Mouse (Mus musculus) forebrain, embryonic 12.5 days (tissue): ENCODE measurements around the gene Dcx. TPM values are rescaled to one million over a fixed set of nuclear protein-coding genes. Genes with fewer than 3 reads are reported as not detected.

Experiments
- ATAC-seq: fragments of 200-750 bp; cut with Nextera tagmentation; 2 replicates; pipeline ENCODE4 v1.8.0; 2017; ENCODE audit warnings: moderate TSS enrichment; ENCODE audit not compliant: low FRiP score
- H3K27ac ChIP-seq: fragments of 300-500 bp; sonication (generic); 2 replicates; pipeline ENCODE4 v1.5.1; 2016; ENCODE audit warnings: mild to moderate bottlenecking
- H3K27me3 ChIP-seq: fragments of 300-500 bp; sonication (generic); 2 replicates; pipeline ENCODE4 v1.6.1; 2016; ENCODE audit warnings: mild to moderate bottlenecking
- H3K36me3 ChIP-seq: fragments of 300-500 bp; sonication (generic); replicated peaks from 2 replicates; pipeline ENCODE4 v1.6.1; 2016; ENCODE audit warnings: mild to moderate bottlenecking
- H3K4me1 ChIP-seq: fragments of 300-500 bp; sonication (generic); 2 replicates; pipeline ENCODE4 v1.6.1; 2016
- H3K4me2 ChIP-seq: fragments of 300-500 bp; sonication (generic); 2 replicates; pipeline ENCODE4 v1.6.1; 2016; ENCODE audit warnings: mild to moderate bottlenecking, moderate library complexity
- H3K4me3 ChIP-seq: fragments of 300-500 bp; sonication (generic); replicated peaks from 2 replicates; pipeline ENCODE4 v1.5.1; 2016; ENCODE audit warnings: mild to moderate bottlenecking
- H3K9ac ChIP-seq: fragments of 300-500 bp; sonication (generic); 2 replicates; pipeline ENCODE4 v1.6.1; 2016; ENCODE audit warnings: mild to moderate bottlenecking
- H3K9me3 ChIP-seq: fragments of 300-500 bp; sonication (generic); 2 replicates; pipeline ENCODE4 v1.6.1; 2016
- WGBS: fragments of 180-500 bp; shearing (Covaris S2); methylation state at CpG from one replicate; pipeline ENCODE4 v1.1.7; 2016; 5-methylcytosine and 5-hydroxymethylcytosine counted together
- microRNA-seq: library from miRNA; unstranded; fragments of <30 nt; microRNA quantifications from one replicate; pipeline ENCODE4, GENCODE M21; 2017
- polyA plus RNA-seq: library from polyadenylated mRNA; unstranded; fragments of >200 nt; fragmentation: Nextera tagmentation; extraction: Ambion mirVana; gene quantifications from 2 replicates; pipeline ENCODE4 v1.2.1, GENCODE M21; 2016

Gene Dcx
- polyA plus RNA-seq, 1 experiment from 2014 or later: 139 TPM

DNA sequence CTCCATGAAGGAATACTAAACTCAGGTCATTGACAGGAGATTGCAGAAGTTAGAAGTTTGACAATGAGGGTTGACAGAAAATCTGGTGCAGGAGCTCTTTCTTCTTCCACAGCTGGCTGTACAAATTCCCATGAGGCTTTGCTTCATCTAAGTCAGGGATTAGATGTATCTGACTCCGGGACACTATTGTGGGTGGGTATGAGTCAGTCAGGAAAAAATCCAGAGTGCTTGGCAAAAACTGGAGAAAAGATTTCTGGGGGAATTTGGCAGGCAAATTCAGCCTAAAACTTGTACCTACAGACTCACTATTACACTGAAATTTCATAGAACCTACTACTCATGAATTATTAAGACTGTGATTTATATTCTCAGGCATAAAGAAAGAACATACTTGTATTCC, 117.2 kb downstream of the Dcx start:
- ATAC-seq: no peak
- H3K9ac ChIP-seq: no peak overlapping the region
- WGBS: 91% methylated on average over 1 of the region's 1 CpGs
- no peaks in the 10 kb centered on the region for H3K36me3 ChIP-seq
- H3K27me3 ChIP-seq: no peaks in the 10 kb centered on the region
- no peak overlapping the region for H3K27ac ChIP-seq
- H3K4me2 ChIP-seq: no peak overlapping the region
- H3K9me3 ChIP-seq: 0 out of 2 replicates have a peak, but pooled peaks cover 3% of the 10 kb centered on the region
- H3K4me3 ChIP-seq: no peak overlapping the region
- H3K4me1 ChIP-seq: no peaks in the 10 kb centered on the region

Small RNA genes lying within 50 kb of the gene (microRNA-seq; reads per million reads assigned to microRNA genes)
- gene Gm47298: not detected

Other genes with a start within 250 kb of the Dcx start
- 13.9 and 14.5 TPM in 2 replicates for gene Capn6, start 105.9 kb downstream of the Dcx start, polyA plus RNA-seq
- gene A730046J19Rik, start 220.4 kb upstream of the Dcx start, polyA plus RNA-seq: 0.09 TPM in 1 of 2 replicates, not detected in the other